Mouse (Mus musculus) kidney, embryonic 15.5 days (tissue): ENCODE data around the gene Cdca4. TPM values are rescaled to one million over a fixed set of nuclear protein-coding genes. Genes with fewer than 3 reads are reported as not detected.
"Not testable (repeated sequence)": the region's sequence is repeated elsewhere in the genome, so short reads cannot be mapped to it uniquely, and the experiment has no call there.

Experiments used
- ATAC-seq: fragments of 200-750 bp; cut with Nextera tagmentation; replicated peaks from 2 replicates; pipeline ENCODE4 v1.8.0; 2017; ENCODE audit warnings: moderate TSS enrichment; ENCODE audit not compliant: low FRiP score
- H3K27ac ChIP-seq: fragments of 300-500 bp; sonication (generic); 2 replicates; pipeline ENCODE4 v1.5.1; 2015; ENCODE audit warnings: mild to moderate bottlenecking, inconsistent platforms
- H3K27me3 ChIP-seq: fragments of 300-500 bp; sonication (generic); 2 replicates; pipeline ENCODE4 v1.6.1; 2015; ENCODE audit warnings: inconsistent platforms
- H3K36me3 ChIP-seq: fragments of 300-500 bp; sonication (generic); 2 replicates; pipeline ENCODE4 v1.6.1; 2015; ENCODE audit warnings: inconsistent platforms
- H3K4me1 ChIP-seq: fragments of 300-500 bp; sonication (generic); 2 replicates; pipeline ENCODE4 v1.6.1; 2015; ENCODE audit warnings: inconsistent platforms
- H3K4me2 ChIP-seq: fragments of 300-500 bp; sonication (generic); 2 replicates; pipeline ENCODE4 v1.6.1; 2015; ENCODE audit warnings: moderate library complexity, mild to moderate bottlenecking, inconsistent platforms
- H3K4me3 ChIP-seq: fragments of 300-500 bp; sonication (generic); replicated peaks from 2 replicates; pipeline ENCODE4 v1.5.1; 2015; ENCODE audit warnings: mild to moderate bottlenecking, inconsistent platforms
- H3K9ac ChIP-seq: fragments of 300-500 bp; sonication (generic); 2 replicates; pipeline ENCODE4 v1.6.1; 2015; ENCODE audit warnings: mild to moderate bottlenecking, inconsistent platforms
- H3K9me3 ChIP-seq: fragments of 300-500 bp; sonication (generic); replicated peaks from 2 replicates; pipeline ENCODE4 v1.6.1; 2016; ENCODE audit warnings: inconsistent platforms
- WGBS: fragments of 180-500 bp; shearing (Covaris S2); methylation state at CpG from one replicate; pipeline ENCODE4 v1.1.7; 2015; ENCODE audit warnings: mixed read lengths; 5-methylcytosine and 5-hydroxymethylcytosine counted together
- polyA plus RNA-seq: library from polyadenylated mRNA; unstranded; fragments of >200 nt; fragmentation: Nextera tagmentation; extraction: Ambion mirVana; gene quantifications from 2 replicates; pipeline ENCODE4 v1.2.1, GENCODE M21; 2015

Cdca4 gene
- polyA plus RNA-seq, 1 experiment from 2014 or later, result 122 TPM

DNA sequence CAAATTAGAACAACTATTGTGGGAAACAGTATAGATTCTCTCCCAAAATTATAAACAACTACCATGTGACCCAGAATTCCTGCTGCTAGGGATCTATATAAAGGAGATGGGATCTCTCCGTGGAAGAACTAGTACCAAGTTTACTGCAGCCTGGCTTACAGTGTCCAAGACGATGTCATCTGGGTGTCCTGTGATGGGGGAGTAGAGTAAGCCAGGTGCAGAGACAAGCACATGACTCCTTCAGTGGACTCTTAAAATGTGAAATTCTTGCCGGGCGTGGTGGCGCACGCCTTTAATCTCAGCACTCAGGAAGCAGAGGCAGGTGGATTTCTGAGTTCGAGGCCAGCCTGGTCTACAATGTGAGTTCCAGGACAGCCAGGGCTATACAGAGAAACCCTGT lies 12.4 kb downstream of the Cdca4 start:
- 82% methylated on average over 7 of the region's 7 CpGs for WGBS
- not testable (repeated sequence) for H3K27me3 ChIP-seq, H3K9me3 ChIP-seq, H3K9ac ChIP-seq, ATAC-seq, H3K4me3 ChIP-seq, H3K27ac ChIP-seq, H3K4me2 ChIP-seq
- H3K36me3 ChIP-seq, result peaks cover 79% of the 10 kb centered on the region
- H3K4me1 ChIP-seq, result peaks cover 11% of the 10 kb centered on the region; the same call in 1 of the 2 replicates

DNA sequence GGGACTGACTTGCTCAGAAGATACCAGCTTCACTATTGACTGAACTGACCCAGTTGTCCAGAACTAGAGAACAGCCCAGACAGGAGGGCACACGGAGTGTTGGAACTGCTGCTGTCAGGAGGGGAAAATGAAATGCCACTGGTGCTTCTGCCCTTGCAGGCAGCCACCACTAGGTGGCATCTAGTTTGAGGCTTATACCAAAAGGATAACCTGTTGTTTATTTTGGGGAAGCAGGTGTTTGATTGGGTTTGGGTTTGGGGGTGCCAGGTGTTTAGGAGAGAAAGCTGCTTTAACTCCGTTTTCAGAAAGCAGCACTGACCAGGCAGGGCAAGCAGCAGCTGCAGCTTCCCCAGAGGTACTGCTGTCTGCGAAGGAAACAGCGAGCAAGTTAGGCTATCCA lies 12.9 kb downstream of the Cdca4 start:
- ATAC-seq, result no peak
- WGBS, result 67% methylated on average over 4 of the region's 4 CpGs
- Histone ChIP-seq H3K9me3 (no peaks in the 10 kb centered on the region), H3K27me3 (no peaks in the 10 kb centered on the region), H3K27ac (no peak overlapping the region), H3K36me3 (peaks cover 73% of the 10 kb centered on the region), H3K4me2 (no peak overlapping the region), H3K4me1 (peaks cover 11% of the 10 kb centered on the region; the same call in 1 of the 2 replicates), H3K4me3 (no peak overlapping the region), H3K9ac (no peak overlapping the region)

- H3K4me3 ChIP-seq, result no peak overlapping the region
- peaks cover 12% of the 10 kb centered on the region for H3K4me1 ChIP-seq
- H3K4me2 ChIP-seq, result no peak overlapping the region
- H3K27me3 ChIP-seq, result no peaks in the 10 kb centered on the region
- no peak overlapping the region for H3K9ac ChIP-seq
- 74% methylated on average over 14 of the region's 14 CpGs for WGBS
- no peaks in the 10 kb centered on the region for H3K9me3 ChIP-seq
- H3K36me3 ChIP-seq, result peaks cover 60% of the 10 kb centered on the region
- ATAC-seq, result no peak
- no peak overlapping the region for H3K27ac ChIP-seq
These were observed 14.3 kb downstream of the Cdca4 start for GRCm38 (mm10) chr12:112814682-112815470.

- WGBS, result 55% methylated on average over 7 of the region's 7 CpGs
- H3K9ac ChIP-seq, result no peak overlapping the region
- no peak overlapping the region for H3K4me3 ChIP-seq
- H3K4me1 ChIP-seq, result peaks cover 24% of the 10 kb centered on the region
- no peaks in the 10 kb centered on the region for H3K9me3 ChIP-seq
- ATAC-seq, result no peak
- H3K36me3 ChIP-seq, result peaks cover 45% of the 10 kb centered on the region
- H3K4me2 ChIP-seq, result no peak overlapping the region
- H3K27ac ChIP-seq, result peak overlapping the region; percentile 49; the same call in 1 of the 2 replicates
- H3K27me3 ChIP-seq, result no peaks in the 10 kb centered on the region
These were observed 15.9 kb downstream of the Cdca4 start for GRCm38 (mm10) chr12:112813370-112813769.

DNA sequence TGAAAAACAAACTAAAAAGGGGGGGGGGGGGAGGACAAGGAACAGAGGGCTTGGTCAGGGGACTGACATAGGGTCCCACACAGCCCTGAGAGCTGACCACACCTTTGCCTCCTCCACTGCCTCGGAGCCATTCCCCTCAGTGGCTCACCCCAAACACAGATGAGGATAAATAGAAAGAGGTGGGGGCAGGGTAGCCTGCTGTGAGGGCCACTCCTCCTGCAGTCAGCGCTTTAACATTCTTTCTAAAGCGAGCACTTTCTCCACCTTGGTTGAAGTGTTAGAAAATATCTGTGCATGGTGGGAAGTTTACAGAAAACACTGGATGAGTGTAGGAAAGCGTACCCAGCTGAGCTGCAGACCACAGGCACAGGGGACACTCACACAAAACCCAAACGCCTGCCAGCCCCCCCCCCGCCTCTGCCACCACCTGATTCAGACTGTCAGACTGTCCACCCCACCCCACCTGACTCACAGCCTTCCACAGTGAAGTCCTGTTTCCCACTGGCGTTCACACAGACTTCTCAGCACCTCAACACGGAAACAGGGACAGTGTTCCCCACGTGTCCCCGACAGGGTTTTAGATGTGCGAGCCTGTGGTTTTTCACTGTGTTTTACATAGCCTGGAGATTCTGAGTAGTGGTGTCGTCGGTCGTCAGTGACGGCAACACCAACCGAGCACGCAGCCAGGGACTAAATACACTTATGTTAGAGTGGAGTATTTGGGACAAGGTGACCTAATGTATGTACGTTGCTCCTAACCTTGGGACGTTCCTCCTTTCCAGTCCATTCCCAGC lies 18.9 kb downstream of the Cdca4 start:
- Histone ChIP-seq H3K27ac (no peak overlapping the region), H3K4me2 (peak overlapping the region; percentile 99), H3K36me3 (peaks cover 14% of the 10 kb centered on the region), H3K4me3 (no peak overlapping the region), H3K4me1 (peaks cover 29% of the 10 kb centered on the region), H3K27me3 (peaks cover 7% of the 10 kb centered on the region; the same call in 1 of the 2 replicates), H3K9ac (no peak overlapping the region), H3K9me3 (no peaks in the 10 kb centered on the region)
- WGBS, result 67% methylated on average over 19 of the region's 19 CpGs
- no peak for ATAC-seq

DNA sequence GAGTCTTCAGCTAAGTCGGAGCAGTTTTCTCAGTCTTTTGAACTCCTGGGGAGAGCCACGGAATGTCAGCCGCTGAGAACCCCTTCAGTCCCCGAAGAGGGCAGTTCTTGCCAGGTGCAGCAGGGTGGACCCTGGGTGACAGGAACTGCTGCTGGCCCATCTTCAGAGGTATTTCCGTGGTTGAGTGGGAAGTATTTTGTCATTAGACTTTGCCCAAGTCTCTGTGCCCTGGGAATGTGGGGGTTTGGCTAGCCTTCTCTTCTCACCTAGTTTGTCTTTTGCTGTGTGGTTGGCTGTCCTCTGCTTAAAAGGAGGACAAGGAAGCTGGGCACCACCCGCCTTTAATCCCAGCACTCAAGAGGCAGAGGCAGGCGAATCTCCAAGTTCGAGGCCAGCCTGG lies 19.6 kb downstream of the Cdca4 start:
- H3K4me1 ChIP-seq, result peaks cover 29% of the 10 kb centered on the region
- WGBS, result 20% methylated on average over 8 of the region's 8 CpGs
- peaks cover 13% of the 10 kb centered on the region; the same call in 1 of the 2 replicates for H3K27me3 ChIP-seq
- no peak for ATAC-seq
- peak overlapping the region; percentile 69 for H3K27ac ChIP-seq
- H3K9me3 ChIP-seq, result no peaks in the 10 kb centered on the region
- peak overlapping the region; percentile 99 for H3K4me2 ChIP-seq
- H3K4me3 ChIP-seq, result peak overlapping the region; percentile 82
- peaks cover 9% of the 10 kb centered on the region; the same call in 1 of the 2 replicates for H3K36me3 ChIP-seq
- H3K9ac ChIP-seq, result peak overlapping the region; percentile 59

DNA sequence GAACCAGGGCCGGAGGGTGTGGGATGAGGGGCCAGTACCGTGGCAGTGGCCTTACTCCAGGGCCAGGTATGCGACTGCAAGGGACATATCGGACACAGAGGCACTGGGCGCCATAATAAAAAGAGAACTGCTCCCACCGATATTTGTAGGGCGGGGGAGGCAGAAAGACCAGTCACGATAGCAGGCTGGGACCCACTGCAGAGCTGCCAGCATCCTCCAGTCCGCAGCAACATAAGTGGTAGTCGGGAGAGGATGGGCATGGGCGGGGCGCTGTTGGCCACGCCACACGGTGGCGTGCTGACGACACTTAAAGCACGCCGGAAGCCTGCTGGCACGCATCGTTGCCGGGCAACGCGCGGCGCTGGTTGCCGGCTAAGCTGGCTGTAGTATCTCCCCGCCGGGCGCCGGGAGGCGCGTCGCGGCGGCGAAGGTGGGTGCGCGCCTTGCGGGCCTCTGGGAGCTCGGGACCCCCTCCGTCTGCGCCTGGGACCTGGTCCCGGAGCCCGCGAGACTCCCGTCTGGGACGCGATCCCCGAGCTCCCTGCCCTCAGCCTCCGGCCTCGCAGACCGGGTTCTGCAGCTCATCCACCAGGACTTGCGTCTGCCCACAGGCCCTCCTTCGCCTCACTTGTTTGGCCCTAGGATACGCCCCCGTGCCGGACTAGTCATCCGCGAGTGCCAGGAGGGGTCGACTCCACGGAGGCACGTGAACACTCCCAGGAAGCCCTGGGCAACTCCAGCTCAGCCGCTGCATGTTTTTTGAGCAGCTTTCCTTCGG lies 20.4 kb downstream of the Cdca4 start, which contains the start of gene Clba1:
Gene Clba1, plus strand, starts transcription at position 351 of the 778 bp plus-strand sequence.
- Histone ChIP-seq H3K27me3 (peaks cover 18% of the 10 kb centered on the region; the same call in 1 of the 2 replicates), H3K4me1 (peaks cover 28% of the 10 kb centered on the region), H3K27ac (peak within 1 kb of the TSS; percentile 69), H3K9ac (peak within 1 kb of the TSS; percentile 59), H3K36me3 (peaks cover 6% of the 10 kb centered on the region; the same call in 1 of the 2 replicates), H3K4me2 (peak within 1 kb of the TSS; percentile 99), H3K9me3 (no peaks in the 10 kb centered on the region), H3K4me3 (peak within 1 kb of the TSS; percentile 82)
- WGBS, result under 1% methylated on average over 64 of the region's 64 CpGs
- ATAC-seq, result peak; percentile 92

DNA sequence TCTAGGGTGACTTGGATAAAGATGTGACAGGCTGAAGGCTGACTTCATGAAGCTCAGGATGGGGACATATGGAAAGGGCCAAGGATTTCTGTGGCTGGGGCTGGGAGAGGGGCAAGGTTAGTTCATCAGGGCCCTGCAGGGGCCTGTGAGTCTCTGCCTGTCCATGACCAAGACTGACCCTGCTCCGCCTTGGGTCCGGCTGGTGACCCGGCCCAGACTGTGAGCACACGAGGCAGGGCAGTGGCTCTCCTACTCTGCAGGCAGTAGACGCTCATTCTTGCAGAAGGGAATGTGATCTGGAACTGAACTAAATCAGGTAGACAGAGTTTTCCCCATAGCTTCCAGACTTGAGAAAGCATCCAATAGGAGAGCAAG lies 21.0 kb downstream of the Cdca4 start:
- Histone ChIP-seq H3K4me2 (peak overlapping the region; percentile 99), H3K4me1 (peaks cover 28% of the 10 kb centered on the region), H3K4me3 (peak overlapping the region; percentile 82), H3K27ac (peak overlapping the region; percentile 69; the same call in 1 of the 2 replicates), H3K27me3 (peaks cover 18% of the 10 kb centered on the region), H3K9ac (peak overlapping the region; percentile 59), H3K9me3 (no peaks in the 10 kb centered on the region), H3K36me3 (peaks cover 6% of the 10 kb centered on the region; the same call in 1 of the 2 replicates)
- 59% methylated on average over 5 of the region's 5 CpGs for WGBS
- peak; percentile 13; the same call in 1 of the 2 replicates for ATAC-seq

DNA sequence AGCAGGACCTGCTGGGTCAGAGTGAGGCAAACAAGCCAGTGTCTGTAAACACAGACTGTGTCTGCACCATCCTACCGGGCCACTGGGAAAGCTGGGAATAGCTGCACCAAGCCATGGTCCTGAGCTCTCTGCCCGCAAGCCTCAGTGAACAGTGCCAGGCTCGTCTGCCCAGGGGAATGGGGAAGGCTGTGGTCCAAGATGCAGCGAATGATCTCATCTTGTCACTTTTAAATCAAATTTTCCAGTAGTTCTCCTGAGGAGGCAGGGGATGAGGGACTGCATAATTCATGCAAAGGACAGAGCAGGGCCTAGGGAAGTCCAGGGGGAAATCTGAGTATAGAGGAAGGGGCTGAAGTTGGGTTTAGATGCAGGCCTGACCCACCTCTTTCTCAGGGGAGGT lies 21.4 kb downstream of the Cdca4 start:
- Histone ChIP-seq H3K9me3 (no peaks in the 10 kb centered on the region), H3K9ac (no peak overlapping the region), H3K4me3 (no peak overlapping the region), H3K27me3 (peaks cover 18% of the 10 kb centered on the region), H3K4me1 (peaks cover 32% of the 10 kb centered on the region), H3K4me2 (no peak overlapping the region), H3K36me3 (peaks cover 4% of the 10 kb centered on the region; the same call in 1 of the 2 replicates), H3K27ac (no peak overlapping the region)
- 89% methylated on average over 4 of the region's 4 CpGs for WGBS
- no peak for ATAC-seq

GRCm38 (mm10) chr12:112806044-112806443 lies 23.2 kb downstream of the Cdca4 start:
- Histone ChIP-seq H3K4me2 (no peak overlapping the region), H3K27me3 (peaks cover 31% of the 10 kb centered on the region), H3K27ac (no peak overlapping the region), H3K4me3 (no peak overlapping the region), H3K9ac (no peak overlapping the region), H3K4me1 (peaks cover 47% of the 10 kb centered on the region), H3K9me3 (no peaks in the 10 kb centered on the region), H3K36me3 (no peaks in the 10 kb centered on the region)
- 77% methylated on average over 6 of the region's 6 CpGs for WGBS
- ATAC-seq, result no peak

DNA sequence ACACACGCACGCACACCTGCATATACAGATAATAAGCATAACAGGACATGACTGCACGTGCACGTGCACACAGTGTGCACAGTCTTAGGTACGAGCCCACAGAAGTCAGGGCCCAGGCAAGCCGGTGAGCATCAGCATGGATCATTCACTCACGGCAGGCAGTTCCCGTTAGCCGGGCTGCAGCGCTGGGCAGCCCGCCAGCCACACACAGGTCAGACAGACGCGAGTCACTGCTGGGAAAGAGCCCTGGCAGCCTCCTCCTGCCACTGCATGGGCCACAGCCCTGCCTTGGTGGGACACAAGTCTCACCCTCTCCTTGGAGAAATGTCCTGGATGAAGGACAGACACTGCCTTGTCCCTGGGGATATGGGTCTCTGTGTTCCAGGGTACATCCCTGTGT lies 25.2 kb downstream of the Cdca4 start:
- H3K36me3 ChIP-seq, result no peaks in the 10 kb centered on the region
- no peaks in the 10 kb centered on the region for H3K9me3 ChIP-seq
- H3K27me3 ChIP-seq, result peaks cover 49% of the 10 kb centered on the region
- H3K9ac ChIP-seq, result no peak overlapping the region
- peaks cover 43% of the 10 kb centered on the region for H3K4me1 ChIP-seq
- no peak overlapping the region for H3K4me2 ChIP-seq
- no peak for ATAC-seq
- no peak overlapping the region for H3K4me3 ChIP-seq
- H3K27ac ChIP-seq, result no peak overlapping the region
- 47% methylated on average over 13 of the region's 13 CpGs for WGBS
